Mouse (Mus musculus): Measurements from ENCODE around the gene Kalrn. TPM values are rescaled to one million over a fixed set of nuclear protein-coding genes. Genes with fewer than 3 reads are reported as not detected.

Kalrn gene
- total RNA-seq, 1 experiment from 2014 or later = 6.8 TPM

- no peak for ATAC-seq (replicated peaks in 1 of 2; ENCODE audit: insufficient read depth in 1 of 2, low FRiP score in 2 of 2, low TSS enrichment in 1 of 2, low read depth in 1 of 2, poor library complexity in 2 of 2, severe bottlenecking in 2 of 2)
Measured at GRCm38 (mm10) chr16:34484213-34484612, 89.1 kb downstream of the Kalrn start.

GRCm38 (mm10) chr16:34483716-34484115, 89.6 kb downstream of the Kalrn start:
- no peak for ATAC-seq (replicated peaks in 1 of 2; ENCODE audit: insufficient read depth in 1 of 2, low FRiP score in 2 of 2, low TSS enrichment in 1 of 2, low read depth in 1 of 2, poor library complexity in 2 of 2, severe bottlenecking in 2 of 2)

- ATAC-seq (replicated peaks in 1 of 2; ENCODE audit: insufficient read depth in 1 of 2, low FRiP score in 2 of 2, low TSS enrichment in 1 of 2, low read depth in 1 of 2, poor library complexity in 2 of 2, severe bottlenecking in 2 of 2) = no peak
Measured at GRCm38 (mm10) chr16:34474741-34475140, 98.6 kb downstream of the Kalrn start.

GRCm38 (mm10) chr16:34473891-34474290, 99.4 kb downstream of the Kalrn start:
- no peak for ATAC-seq (replicated peaks in 1 of 2; ENCODE audit: insufficient read depth in 1 of 2, low FRiP score in 2 of 2, low TSS enrichment in 1 of 2, low read depth in 1 of 2, poor library complexity in 2 of 2, severe bottlenecking in 2 of 2)

GRCm38 (mm10) chr16:34471441-34471840, 101.9 kb downstream of the Kalrn start:
- ATAC-seq (replicated peaks in 1 of 2; ENCODE audit: insufficient read depth in 1 of 2, low FRiP score in 2 of 2, low TSS enrichment in 1 of 2, low read depth in 1 of 2, poor library complexity in 2 of 2, severe bottlenecking in 2 of 2) = no peak

GRCm38 (mm10) chr16:34470343-34470742, 103.0 kb downstream of the Kalrn start:
- no peak for ATAC-seq (replicated peaks in 1 of 2; ENCODE audit: insufficient read depth in 1 of 2, low FRiP score in 2 of 2, low TSS enrichment in 1 of 2, low read depth in 1 of 2, poor library complexity in 2 of 2, severe bottlenecking in 2 of 2)

- ATAC-seq (replicated peaks in 1 of 2; ENCODE audit: insufficient read depth in 1 of 2, low FRiP score in 2 of 2, low TSS enrichment in 1 of 2, low read depth in 1 of 2, poor library complexity in 2 of 2, severe bottlenecking in 2 of 2) = peak; percentile 17 to 22; a peak in 1 of 4 replicates
Measured at GRCm38 (mm10) chr16:34469277-34469868, 104.0 kb downstream of the Kalrn start.

GRCm38 (mm10) chr16:34466649-34467048, 106.7 kb downstream of the Kalrn start:
- ATAC-seq (replicated peaks in 1 of 2; ENCODE audit: insufficient read depth in 1 of 2, low FRiP score in 2 of 2, low TSS enrichment in 1 of 2, low read depth in 1 of 2, poor library complexity in 2 of 2, severe bottlenecking in 2 of 2) = no peak

- no peak for ATAC-seq (replicated peaks in 1 of 2; ENCODE audit: insufficient read depth in 1 of 2, low FRiP score in 2 of 2, low TSS enrichment in 1 of 2, low read depth in 1 of 2, poor library complexity in 2 of 2, severe bottlenecking in 2 of 2)
Measured at GRCm38 (mm10) chr16:34456314-34456713, 117.0 kb downstream of the Kalrn start.

- no peak for ATAC-seq (replicated peaks in 1 of 2; ENCODE audit: insufficient read depth in 1 of 2, low FRiP score in 2 of 2, low TSS enrichment in 1 of 2, low read depth in 1 of 2, poor library complexity in 2 of 2, severe bottlenecking in 2 of 2)
Measured at GRCm38 (mm10) chr16:34445666-34446065, 127.7 kb downstream of the Kalrn start.

GRCm38 (mm10) chr16:34441704-34442103, 131.6 kb downstream of the Kalrn start:
- peak in 1 of 2 experiments; percentile 53; a peak in 1 of 4 replicates for ATAC-seq (replicated peaks in 1 of 2; ENCODE audit: insufficient read depth in 1 of 2, low FRiP score in 2 of 2, low TSS enrichment in 1 of 2, low read depth in 1 of 2, poor library complexity in 2 of 2, severe bottlenecking in 2 of 2)

- no peak for ATAC-seq (replicated peaks in 1 of 2; ENCODE audit: insufficient read depth in 1 of 2, low FRiP score in 2 of 2, low TSS enrichment in 1 of 2, low read depth in 1 of 2, poor library complexity in 2 of 2, severe bottlenecking in 2 of 2)
Measured at GRCm38 (mm10) chr16:34440994-34441414, 132.3 kb downstream of the Kalrn start.

- ATAC-seq (replicated peaks in 1 of 2; ENCODE audit: insufficient read depth in 1 of 2, low FRiP score in 2 of 2, low TSS enrichment in 1 of 2, low read depth in 1 of 2, poor library complexity in 2 of 2, severe bottlenecking in 2 of 2) = no peak
Measured at GRCm38 (mm10) chr16:34440019-34440615, 133.2 kb downstream of the Kalrn start.

- ATAC-seq (replicated peaks in 1 of 2; ENCODE audit: insufficient read depth in 1 of 2, low FRiP score in 2 of 2, low TSS enrichment in 1 of 2, low read depth in 1 of 2, poor library complexity in 2 of 2, severe bottlenecking in 2 of 2) = no peak
Measured at GRCm38 (mm10) chr16:34430131-34430530, 143.2 kb downstream of the Kalrn start.

GRCm38 (mm10) chr16:34427654-34428053, 145.7 kb downstream of the Kalrn start:
- ATAC-seq (replicated peaks in 1 of 2; ENCODE audit: insufficient read depth in 1 of 2, low FRiP score in 2 of 2, low TSS enrichment in 1 of 2, low read depth in 1 of 2, poor library complexity in 2 of 2, severe bottlenecking in 2 of 2) = no peak

GRCm38 (mm10) chr16:34421473-34421872, 151.9 kb downstream of the Kalrn start:
- no peak for ATAC-seq (replicated peaks in 1 of 2; ENCODE audit: insufficient read depth in 1 of 2, low FRiP score in 2 of 2, low TSS enrichment in 1 of 2, low read depth in 1 of 2, poor library complexity in 2 of 2, severe bottlenecking in 2 of 2)

- ATAC-seq (replicated peaks in 1 of 2; ENCODE audit: insufficient read depth in 1 of 2, low FRiP score in 2 of 2, low TSS enrichment in 1 of 2, low read depth in 1 of 2, poor library complexity in 2 of 2, severe bottlenecking in 2 of 2) = no peak
Measured at GRCm38 (mm10) chr16:34417966-34418365, 155.4 kb downstream of the Kalrn start.

- no peak for ATAC-seq (replicated peaks in 1 of 2; ENCODE audit: insufficient read depth in 1 of 2, low FRiP score in 2 of 2, low TSS enrichment in 1 of 2, low read depth in 1 of 2, poor library complexity in 2 of 2, severe bottlenecking in 2 of 2)
Measured at GRCm38 (mm10) chr16:34417383-34417782, 155.9 kb downstream of the Kalrn start.

GRCm38 (mm10) chr16:34414581-34414980, 158.8 kb downstream of the Kalrn start:
- no peak for ATAC-seq (replicated peaks in 1 of 2; ENCODE audit: insufficient read depth in 1 of 2, low FRiP score in 2 of 2, low TSS enrichment in 1 of 2, low read depth in 1 of 2, poor library complexity in 2 of 2, severe bottlenecking in 2 of 2)

All from hematopoietic stem cell, adult 5-6 weeks (primary cell).